Mouse (Mus musculus) kidney, postnatal 14 days (tissue): Measurements from ENCODE around the gene Elavl3.

Experiments used
- DNase-seq: peaks from one replicate; pipeline ENCODE4 v3.0.0; 2022; ENCODE audit warnings: mixed read lengths

Gene Elavl3

GRCm38 (mm10) chr9:22002194-22003162 is 49.3 kb downstream of the Elavl3 start, which contains the start of the genes Ccdc151 and Prkcsh:
Gene Ccdc151, minus strand, starts transcription at chr9:22002634.
Gene Prkcsh, plus strand, starts transcription at chr9:22002806.
- DNase-seq: peak; percentile 100

GRCm38 (mm10) chr9:22001633-22002032 is 50.2 kb downstream of the Elavl3 start:
- DNase-seq: no peak

- DNase-seq: no peak
Observed at GRCm38 (mm10) chr9:22000296-22000695, 51.5 kb downstream of the Elavl3 start.

- DNase-seq: no peak
Observed at GRCm38 (mm10) chr9:21996178-21996867, 55.5 kb downstream of the Elavl3 start.

GRCm38 (mm10) chr9:21992227-21992626 is 59.6 kb downstream of the Elavl3 start:
- no peak for DNase-seq

GRCm38 (mm10) chr9:21989230-21990110 is 62.4 kb downstream of the Elavl3 start, which contains the start of gene Rgl3:
Gene Rgl3, minus strand, starts transcription at chr9:21989446.
- DNase-seq: peak; percentile 87

GRCm38 (mm10) chr9:21988421-21989101 is 63.3 kb downstream of the Elavl3 start:
- peak; percentile 83 for DNase-seq

- DNase-seq: peak; percentile 29
Observed at GRCm38 (mm10) chr9:21987592-21988342, 64.1 kb downstream of the Elavl3 start.

- no peak for DNase-seq
Observed at GRCm38 (mm10) chr9:21983911-21984310, 67.9 kb downstream of the Elavl3 start.

GRCm38 (mm10) chr9:21978398-21979128 is 73.3 kb downstream of the Elavl3 start:
- no peak for DNase-seq

- no peak for DNase-seq
Observed at GRCm38 (mm10) chr9:21977972-21978371, 73.9 kb downstream of the Elavl3 start.

- no peak for DNase-seq
Observed at GRCm38 (mm10) chr9:21977331-21977730, 74.5 kb downstream of the Elavl3 start.

- DNase-seq: no peak
Observed at GRCm38 (mm10) chr9:21976626-21977175, 75.1 kb downstream of the Elavl3 start.

- no peak for DNase-seq
Observed at GRCm38 (mm10) chr9:21969304-21969703, 82.5 kb downstream of the Elavl3 start.

GRCm38 (mm10) chr9:21968883-21969282 is 82.9 kb downstream of the Elavl3 start:
- no peak for DNase-seq
